Mouse (Mus musculus) limb, embryonic 14.5 days (tissue): ENCODE measurements around the gene Pax6. TPM values are rescaled to one million over a fixed set of nuclear protein-coding genes. Genes with fewer than 3 reads are reported as not detected.
A peak's percentile ranks its signal among the peaks of the same experiment; 100 is the strongest.

ENCODE experiments used
- ATAC-seq: fragments of 200-750 bp; cut with Nextera tagmentation; 2 replicates; pipeline ENCODE4 v1.8.0; 2017; ENCODE audit warnings: low read depth, moderate number of reproducible peaks, moderate TSS enrichment; ENCODE audit not compliant: low FRiP score
- DNase-seq: peaks from one replicate; pipeline ENCODE4 v3.0.0-alpha.2; 2015; ENCODE audit warnings: low spot score
- H3K27ac ChIP-seq: fragments of 300-500 bp; sonication (generic); replicated peaks from 2 replicates; pipeline ENCODE4 v1.5.1; 2014; ENCODE audit warnings: low read depth, mild to moderate bottlenecking, low read length, moderate library complexity, mixed read lengths
- H3K27me3 ChIP-seq: fragments of 300-500 bp; sonication (generic); 2 replicates; pipeline ENCODE4 v1.6.1; 2014; ENCODE audit warnings: low read length, mixed read lengths; ENCODE audit not compliant: control insufficient read depth, insufficient read depth
- H3K36me3 ChIP-seq: fragments of 300-500 bp; sonication (generic); 2 replicates; pipeline ENCODE4 v1.6.1; 2014; ENCODE audit warnings: mild to moderate bottlenecking, low read length, moderate library complexity, mixed read lengths; ENCODE audit not compliant: control insufficient read depth, insufficient read depth
- H3K4me1 ChIP-seq: fragments of 300-500 bp; sonication (generic); 2 replicates; pipeline ENCODE4 v1.6.1; 2014; ENCODE audit warnings: antibody characterized with exemption, low read length, mixed read lengths; ENCODE audit not compliant: control insufficient read depth, insufficient read depth
- H3K4me2 ChIP-seq: fragments of 300-500 bp; sonication (generic); replicated peaks from 2 replicates; pipeline ENCODE4 v1.6.1; 2014; ENCODE audit warnings: low read depth, mild to moderate bottlenecking, low read length, moderate library complexity; ENCODE audit not compliant: severe bottlenecking
- H3K4me3 ChIP-seq: fragments of 300-500 bp; sonication (generic); replicated peaks from 2 replicates; pipeline ENCODE4 v1.5.1; 2014; ENCODE audit warnings: low read length
- H3K9ac ChIP-seq: fragments of 300-500 bp; sonication (generic); 2 replicates; pipeline ENCODE4 v1.6.1; 2014; ENCODE audit warnings: mild to moderate bottlenecking, low read depth, low read length, moderate library complexity; ENCODE audit not compliant: severe bottlenecking
- H3K9me3 ChIP-seq: fragments of 300-500 bp; sonication (generic); 2 replicates; pipeline ENCODE4 v1.6.1; 2016; ENCODE audit warnings: low read length; ENCODE audit not compliant: control insufficient read depth
- POLR2A ChIP-seq: fragments of 200-500 bp; IDR thresholded peaks from 2 replicates; pipeline ENCODE4 v1.8.0; 2012; ENCODE audit warnings: inconsistent platforms, mild to moderate bottlenecking, moderate library complexity, borderline replicate concordance; ENCODE audit not compliant: insufficient read depth, insufficient read length; ENCODE audit errors: extremely low read depth
- WGBS: fragments of 180-500 bp; shearing (Covaris S2); extraction: QIAGEN DNeasy Blood & Tissue Kit; methylation state at CpG from one replicate; pipeline ENCODE4 v1.1.7; 2014; 5-methylcytosine and 5-hydroxymethylcytosine counted together
- polyA plus RNA-seq, 2 experiments: library from polyadenylated mRNA; depleted of rRNA in 1 of 2; stranded (reverse) in 1 of 2; unstranded in 1 of 2; fragments of >200 nt; fragmentation: Nextera tagmentation in 1 of 2; extraction: Ambion mirVana in 1 of 2; gene quantifications; 2 replicates each; pipeline versions ENCODE4 v1.2.1 to v1.2.3; 2012 to 2014

The Pax6 gene
- polyA plus RNA-seq (2012; rRNA removed) (0.36 and 0.44 TPM in 2 replicates), polyA plus RNA-seq (2014; fragmentation: Nextera tagmentation; extraction: Ambion mirVana) (0.23 and 0.48 TPM in 2 replicates)

DNA sequence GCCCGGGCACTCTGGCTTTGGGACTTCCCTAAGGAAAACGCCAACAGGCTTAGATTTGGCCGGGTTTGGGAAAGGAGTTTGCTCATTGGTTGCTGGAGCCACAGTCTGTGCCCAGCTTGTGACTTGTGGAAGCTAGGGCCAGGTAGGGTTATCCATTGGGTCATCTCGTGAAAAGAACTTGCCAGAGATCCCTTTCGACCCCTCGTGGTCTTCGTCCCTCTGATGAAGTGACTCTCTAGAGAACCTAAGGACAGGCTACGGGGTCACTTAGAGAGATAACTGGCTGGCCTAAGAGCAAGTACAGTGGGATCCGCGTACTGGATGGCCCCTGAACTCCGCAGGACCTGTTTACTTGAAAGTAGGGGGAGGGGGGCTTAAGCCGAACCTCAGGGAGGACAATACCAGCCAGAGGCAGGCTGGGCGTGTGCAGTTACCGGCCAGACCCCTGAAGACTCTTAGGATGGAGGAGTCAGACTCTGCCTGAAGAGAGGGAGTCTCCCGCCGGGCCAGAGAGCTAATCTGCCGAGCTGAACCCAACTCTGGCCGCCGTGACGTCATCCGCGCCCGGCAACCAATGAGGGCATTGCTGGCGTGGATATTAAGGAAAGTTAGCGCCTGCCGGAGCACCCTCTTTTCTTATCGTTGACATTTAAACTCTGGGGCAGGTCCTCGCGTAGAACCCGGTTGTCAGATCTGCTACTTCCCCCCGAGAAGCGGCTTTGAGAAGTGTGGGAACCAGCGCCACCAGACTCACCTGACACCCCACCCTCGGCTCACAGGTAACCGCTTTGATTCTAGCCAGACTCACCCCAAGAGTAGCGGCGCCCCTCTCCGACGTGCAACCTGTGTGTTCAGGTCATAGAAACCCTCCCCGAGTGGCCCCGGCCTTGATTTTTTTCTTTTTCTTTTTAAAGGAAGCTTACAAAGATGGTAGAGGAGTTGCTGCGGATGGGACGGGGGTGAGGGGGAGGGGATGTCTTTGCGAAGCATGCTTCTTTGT is at the start of gene Pax6:
TSS of gene Pax6 (plus strand) at position 630 of the 1,000 bp plus-strand sequence.
- TF ChIP-seq POLR2A = no peak
- Histone ChIP-seq H3K4me2 (no peak within 1 kb of the TSS), H3K9ac (no peak within 1 kb of the TSS), H3K27ac (no peak within 1 kb of the TSS), H3K4me3 (peak within 1 kb of the TSS; percentile 13; the same call in 1 of the 2 replicates), H3K36me3 (no peaks in the 10 kb centered on the region), H3K4me1 (0 out of 2 replicates have a peak, but pooled peaks cover 5% of the 10 kb centered on the region), H3K27me3 (peaks cover 100% of the 10 kb centered on the region), H3K9me3 (no peaks in the 10 kb centered on the region)
- no peak for ATAC-seq
- DNase-seq = no peak
- 2% methylated on average over 44 of the region's 44 CpGs for WGBS

DNA sequence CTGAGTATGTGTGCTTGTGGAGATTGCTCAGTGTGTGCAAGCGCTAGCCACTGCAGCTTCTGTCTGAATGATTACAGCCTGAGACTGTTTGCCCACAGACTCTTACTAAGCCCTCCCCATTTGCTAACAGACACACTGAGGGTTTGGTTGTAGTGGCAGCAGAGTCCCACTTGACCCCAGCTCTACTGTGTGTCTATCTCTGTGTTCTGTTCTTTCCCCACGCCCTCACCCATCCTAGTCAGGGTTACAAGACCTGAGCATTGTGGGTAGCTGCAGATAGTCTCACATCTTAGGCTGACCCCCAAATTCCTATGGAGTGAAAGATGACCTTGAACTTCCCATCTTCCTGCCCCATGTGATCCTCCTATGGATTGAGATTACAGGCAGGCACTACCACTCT is 19.8 kb upstream of the Pax6 start:
- ATAC-seq = no peak
- no peak overlapping the region for H3K4me3 ChIP-seq
- H3K9ac ChIP-seq = no peak overlapping the region
- no peak for TF ChIP-seq POLR2A
- no peak overlapping the region for H3K27ac ChIP-seq
- no peaks in the 10 kb centered on the region for H3K9me3 ChIP-seq
- 81% methylated on average over 2 of the region's 2 CpGs for WGBS
- H3K4me2 ChIP-seq = no peak overlapping the region
- peaks cover 14% of the 10 kb centered on the region for H3K27me3 ChIP-seq
- no peaks in the 10 kb centered on the region for H3K4me1 ChIP-seq
- H3K36me3 ChIP-seq = no peaks in the 10 kb centered on the region
- DNase-seq = no peak

DNA sequence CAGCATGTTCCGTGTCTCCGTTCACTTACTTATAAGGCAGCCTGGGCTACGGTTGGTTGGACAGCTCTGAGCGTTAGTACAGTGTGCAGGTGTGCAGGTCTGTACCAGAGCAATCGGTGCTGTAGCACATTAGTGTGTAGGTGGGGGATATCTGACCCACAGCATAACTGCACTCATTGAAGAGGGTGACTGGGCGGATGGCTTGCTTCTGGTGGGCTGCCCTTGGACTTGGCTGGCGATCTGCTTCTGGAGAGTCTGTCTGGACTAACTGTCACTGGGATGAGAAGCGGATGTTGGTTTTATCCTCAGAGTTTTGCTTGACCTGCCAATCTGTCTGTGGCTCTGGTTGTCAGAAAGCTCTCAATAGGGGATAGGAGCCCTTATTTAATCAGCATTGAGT is 12.2 kb upstream of the Pax6 start:
- H3K36me3 ChIP-seq = no peaks in the 10 kb centered on the region
- H3K27me3 ChIP-seq = peaks cover 53% of the 10 kb centered on the region
- no peak overlapping the region for H3K4me2 ChIP-seq
- 75% methylated on average over 8 of the region's 8 CpGs for whole genome bisulfite sequencing
- ATAC-seq (no peak), DNase-seq (no peak)
- no peak overlapping the region for H3K9ac ChIP-seq
- H3K4me1 ChIP-seq = 0 out of 2 replicates have a peak, but pooled peaks cover 5% of the 10 kb centered on the region
- H3K9me3 ChIP-seq = no peaks in the 10 kb centered on the region
- no peak for TF ChIP-seq POLR2A
- H3K4me3 ChIP-seq = no peak overlapping the region
- H3K27ac ChIP-seq = no peak overlapping the region

DNA sequence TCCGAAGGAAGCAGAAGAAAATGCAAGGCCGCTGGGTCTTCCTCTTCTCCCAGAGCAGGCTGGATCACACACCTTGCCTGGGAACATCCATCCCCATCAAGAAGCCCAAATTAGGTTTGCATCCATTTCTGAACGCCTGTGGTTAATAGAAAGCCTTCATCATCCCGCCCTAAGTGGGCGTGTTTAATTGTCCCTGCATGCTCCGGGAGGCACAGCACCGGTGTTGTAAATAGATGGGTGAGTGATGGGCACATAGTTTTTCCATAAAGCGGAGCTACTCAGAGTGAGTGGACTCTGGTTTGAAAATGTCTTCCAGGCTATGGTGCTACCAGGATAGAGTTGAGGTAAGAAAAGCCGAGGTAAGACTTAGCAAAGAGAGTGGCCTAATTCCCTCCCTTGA is 9.3 kb upstream of the Pax6 start:
- no peak for ATAC-seq
- H3K9ac ChIP-seq = no peak overlapping the region
- peaks cover 81% of the 10 kb centered on the region for H3K27me3 ChIP-seq
- 5% methylated on average over 9 of the region's 9 CpGs for whole genome bisulfite sequencing
- no peaks in the 10 kb centered on the region for H3K36me3 ChIP-seq
- DNase-seq = no peak
- H3K4me2 ChIP-seq = no peak overlapping the region
- no peak for TF ChIP-seq POLR2A
- H3K9me3 ChIP-seq = no peaks in the 10 kb centered on the region
- H3K4me3 ChIP-seq = peak overlapping the region; percentile 21; the same call in 1 of the 2 replicates
- H3K27ac ChIP-seq = no peak overlapping the region
- H3K4me1 ChIP-seq = 0 out of 2 replicates have a peak, but pooled peaks cover 5% of the 10 kb centered on the region
